Mouse (Mus musculus): ENCODE results near the gene Usf2.

DNA sequence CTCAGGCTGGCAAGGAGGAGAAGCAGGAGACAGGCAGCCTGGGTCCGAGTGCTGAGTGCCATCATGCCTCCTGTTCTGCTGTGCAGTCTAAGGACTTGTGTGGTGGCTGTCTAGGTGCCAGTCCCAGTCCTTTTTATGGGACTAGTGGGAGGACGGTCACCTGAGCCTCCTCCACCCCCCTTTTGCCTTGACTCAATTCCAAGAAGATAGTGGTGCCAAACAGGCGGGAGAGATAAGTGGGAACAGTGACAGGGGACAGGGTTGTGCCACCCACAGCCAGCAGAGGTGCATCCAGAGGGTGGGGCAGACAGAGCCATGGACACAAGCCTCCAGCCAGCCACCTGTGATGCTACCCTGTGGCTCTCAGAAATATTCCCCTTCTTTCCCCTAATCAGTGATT lies 32.5 kb downstream of the Usf2 start:
- TF ChIP-seq POLR2A (IDR thresholded peaks at IDR 0.05; ENCODE audit: insufficient read length, low read depth) (no peak), E2F4 (IDR thresholded peaks at IDR 0.05; ENCODE audit: insufficient read depth) (no peak), MAX (IDR thresholded peaks at IDR 0.05; ENCODE audit: low read depth) (no peak), REST (IDR thresholded peaks at IDR 0.05; ENCODE audit: insufficient read depth, insufficient read length) (no peak), SRF (IDR thresholded peaks at IDR 0.05; ENCODE audit: control insufficient read depth, insufficient read length, low read depth) (no peak), POLR2AphosphoS2 (IDR thresholded peaks at IDR 0.05; ENCODE audit: insufficient read length, low read depth) (no peak), USF1 (IDR thresholded peaks at IDR 0.05; ENCODE audit: low read depth) (no peak), CEBPB (IDR thresholded peaks at IDR 0.05; ENCODE audit: insufficient read depth, poor library complexity, severe bottlenecking) (no peak), MYOD1 (IDR thresholded peaks at IDR 0.05; ENCODE audit: control insufficient read depth in 1 of 3, insufficient read length in 2 of 3, low read depth in 2 of 3) (no peak), TCF12 (IDR thresholded peaks at IDR 0.05; ENCODE audit: insufficient read depth, poor library complexity, severe bottlenecking) (no peak)

Measured in myocyte (in vitro differentiated cells).